Mouse (Mus musculus) left cerebral cortex, postnatal 14 days (tissue): Measurements from ENCODE around the gene Uri1. TPM values are rescaled to one million over a fixed set of nuclear protein-coding genes. Genes with fewer than 3 reads are reported as not detected.

Experiments used
- DNase-seq, 2 experiments: peaks; one replicate each; pipeline ENCODE4 v3.0.0; 2021 to 2022; ENCODE audit warnings: low spot score in 2 of 2, mixed read lengths in 1 of 2
- intact Hi-C: fragments of 180-260 bp; cut with DNase I; formaldehyde crosslinking; loops from one replicate; pipeline ENCODE4 v1.15.1; 2025
- total RNA-seq, 2 experiments: library from RNA; stranded (reverse); gene quantifications; 2 replicates each; pipeline ENCODE4 v1.2.3; 2021

The Uri1 gene
- total RNA-seq, 2 experiments from 2014 or later, result 51.1 to 55.4 TPM

GRCm38 (mm10) chr7:37933754-37934308, 89.5 kb downstream of the Uri1 start:
- no peak for DNase-seq
- intact Hi-C loops, result loop anchor here (10.0 kb wide), 1 partner anchor 559 kb away; no protein-coding TSS in a partner anchor

GRCm38 (mm10) chr7:37931631-37932030, 91.7 kb downstream of the Uri1 start:
- intact Hi-C loops, result loop anchor here (10.0 kb wide), 1 partner anchor 557 kb away; no protein-coding TSS in a partner anchor

GRCm38 (mm10) chr7:37929738-37930137, 93.6 kb downstream of the Uri1 start:
- peak; percentile 49 to 69 for DNase-seq

More at GRCm38 (mm10) chr7:37931631-37932030, 91.7 kb downstream of the Uri1 start:
- no peak for DNase-seq

GRCm38 (mm10) chr7:37922999-37923398, 100.4 kb downstream of the Uri1 start:
- intact Hi-C loops, result no loop called here
- no peak for DNase-seq

More at GRCm38 (mm10) chr7:37929738-37930137, 93.6 kb downstream of the Uri1 start:
- intact Hi-C loops, result loop anchor here (10.0 kb wide), 1 partner anchor 555 kb away; no protein-coding TSS in a partner anchor

GRCm38 (mm10) chr7:37921681-37922430, 101.5 kb downstream of the Uri1 start:
- DNase-seq, result no peak
- intact Hi-C loops, result no loop called here

- intact Hi-C loops, result no loop called here
- no peak for DNase-seq
Observed at GRCm38 (mm10) chr7:37918926-37919325, 104.4 kb downstream of the Uri1 start.

- intact Hi-C loops, result no loop called here
- peak in 1 of 2 experiments; percentile 52 for DNase-seq
Observed at GRCm38 (mm10) chr7:37916762-37917439, 106.5 kb downstream of the Uri1 start.

GRCm38 (mm10) chr7:37911802-37912122, 111.6 kb downstream of the Uri1 start:
- no peak for DNase-seq

GRCm38 (mm10) chr7:37911114-37911801, 112.1 kb downstream of the Uri1 start:
- no peak for DNase-seq
- intact Hi-C loops, result no loop called here

More at GRCm38 (mm10) chr7:37911802-37912122, 111.6 kb downstream of the Uri1 start:
- intact Hi-C loops, result no loop called here

- intact Hi-C loops, result no loop called here
- DNase-seq, result no peak
Observed at GRCm38 (mm10) chr7:37910161-37910560, 113.2 kb downstream of the Uri1 start.

Other genes starting within 250 kb of the Uri1 start
- gene Zfp536, start 249.9 kb downstream of the Uri1 start, total RNA-seq, result 10 to 100 TPM; 28.7 to 30.0 TPM
- gene Ccne1, start 84.0 kb upstream of the Uri1 start, total RNA-seq, result 10 to 100 TPM; 15.3 to 19.5 TPM
- 10 to 100 TPM; 17.7 to 18.8 TPM for gene 1600014C10Rik, start 159.7 kb upstream of the Uri1 start, total RNA-seq
- gene Plekhf1, start 204.5 kb upstream of the Uri1 start, total RNA-seq, result 1 to 10 TPM in 1 of 2 experiments, under 1 TPM in 1; 0.89 to 1.8 TPM
- 10 to 100 TPM; 26.1 to 27.4 TPM for gene Pop4, start 247.9 kb upstream of the Uri1 start, total RNA-seq